Mouse (Mus musculus) ES-E14 (cell line): ENCODE measurements around the gene Cenph. TPM values are rescaled to one million over a fixed set of nuclear protein-coding genes. Genes with fewer than 3 reads are reported as not detected.
"Not testable (repeated sequence)": the region's sequence is repeated elsewhere in the genome, so short reads cannot be mapped to it uniquely, and the experiment has no call there.

Experiments used
- DNase-seq: peaks from one replicate; pipeline ENCODE4 v3.0.0-alpha.2; 2013; ENCODE audit warnings: low read depth, low spot score
- H3K27ac ChIP-seq: 2 replicates; pipeline ENCODE4 v1.5.1; 2012; ENCODE audit warnings: low read depth, mild to moderate bottlenecking, low read length, moderate library complexity, mixed read lengths; ENCODE audit not compliant: poor library complexity, insufficient read depth, severe bottlenecking
- H3K36me3 ChIP-seq: 2 replicates; pipeline ENCODE4 v1.6.1; 2012; ENCODE audit warnings: mild to moderate bottlenecking, low read length, moderate library complexity, mixed read lengths; ENCODE audit not compliant: control insufficient read depth, poor library complexity, insufficient read depth, severe bottlenecking
- H3K4me1 ChIP-seq, 2 experiments: fragments of 150-350 bp in 1 of 2; sonication (generic) in 1 of 2; 2 replicates each; pipeline ENCODE4 v1.6.1; 2012; ENCODE audit warnings: low read length in 2 of 2, mild to moderate bottlenecking in 1 of 2, mixed read lengths in 1 of 2; ENCODE audit not compliant: control insufficient read depth in 2 of 2, insufficient read depth in 2 of 2, poor library complexity in 1 of 2
- H3K4me3 ChIP-seq, 2 experiments: fragments of 150-350 bp in 1 of 2; sonication (generic) in 1 of 2; 2 replicates each; pipeline ENCODE4 v1.5.1; 2012; ENCODE audit warnings: low read length in 2 of 2, low read depth in 1 of 2, mild to moderate bottlenecking in 1 of 2, mixed read lengths in 1 of 2; ENCODE audit not compliant: insufficient read depth in 1 of 2, poor library complexity in 1 of 2, severe bottlenecking in 1 of 2
- H3K9ac ChIP-seq: 2 replicates; pipeline ENCODE4 v1.6.1; 2012; ENCODE audit warnings: low read depth, mild to moderate bottlenecking, low read length, mixed read lengths; ENCODE audit not compliant: poor library complexity, insufficient read depth, severe bottlenecking
- H3K9me3 ChIP-seq: fragments of 150-350 bp; sonication (generic); 2 replicates; pipeline ENCODE4 v1.6.1; 2012; ENCODE audit warnings: low read depth, mild to moderate bottlenecking, low read length; ENCODE audit not compliant: control insufficient read depth, insufficient read depth
- CHD2 ChIP-seq: IDR thresholded peaks from 2 replicates; pipeline ENCODE4 v1.6.1; 2014; ENCODE audit warnings: mild to moderate bottlenecking, low read depth, low read length, inconsistent platforms
- HCFC1 ChIP-seq: IDR thresholded peaks from 2 replicates; pipeline ENCODE4 v1.6.1; 2012; ENCODE audit warnings: low read length, inconsistent platforms, borderline replicate concordance; ENCODE audit not compliant: insufficient read depth
- MAFK ChIP-seq: IDR thresholded peaks from 2 replicates; pipeline ENCODE4 v1.6.1; 2014; ENCODE audit warnings: mild to moderate bottlenecking, low read depth, low read length, inconsistent platforms; ENCODE audit not compliant: insufficient read depth
- ZC3H11A ChIP-seq: IDR thresholded peaks from 2 replicates; pipeline ENCODE4 v1.6.1; 2012; ENCODE audit warnings: low read depth, mild to moderate bottlenecking, inconsistent platforms, low read length, borderline replicate concordance
- ZNF384 ChIP-seq: IDR thresholded peaks from 2 replicates; pipeline ENCODE4 v1.6.1; 2012; ENCODE audit warnings: low read depth, low read length, inconsistent platforms
- in situ Hi-C, 2 experiments: fragments of 600-800 bp; cut with MboI; formaldehyde crosslinking; loops; one replicate each; pipeline ENCODE4 v1.15.1; 2025; ENCODE audit warnings: low sequenced_read_pairs in 2 of 2, inconsistent platforms in 1 of 2; ENCODE audit not compliant: unreplicated experiment in 2 of 2
- total RNA-seq: library from RNA; depleted of rRNA; stranded (reverse); fragments of 300-350 nt; gene quantifications from 2 replicates; pipeline ENCODE4 v1.2.3, GENCODE M21; 2012

The Cenph gene
- total RNA-seq, 1 experiment: 39.9 TPM

DNA sequence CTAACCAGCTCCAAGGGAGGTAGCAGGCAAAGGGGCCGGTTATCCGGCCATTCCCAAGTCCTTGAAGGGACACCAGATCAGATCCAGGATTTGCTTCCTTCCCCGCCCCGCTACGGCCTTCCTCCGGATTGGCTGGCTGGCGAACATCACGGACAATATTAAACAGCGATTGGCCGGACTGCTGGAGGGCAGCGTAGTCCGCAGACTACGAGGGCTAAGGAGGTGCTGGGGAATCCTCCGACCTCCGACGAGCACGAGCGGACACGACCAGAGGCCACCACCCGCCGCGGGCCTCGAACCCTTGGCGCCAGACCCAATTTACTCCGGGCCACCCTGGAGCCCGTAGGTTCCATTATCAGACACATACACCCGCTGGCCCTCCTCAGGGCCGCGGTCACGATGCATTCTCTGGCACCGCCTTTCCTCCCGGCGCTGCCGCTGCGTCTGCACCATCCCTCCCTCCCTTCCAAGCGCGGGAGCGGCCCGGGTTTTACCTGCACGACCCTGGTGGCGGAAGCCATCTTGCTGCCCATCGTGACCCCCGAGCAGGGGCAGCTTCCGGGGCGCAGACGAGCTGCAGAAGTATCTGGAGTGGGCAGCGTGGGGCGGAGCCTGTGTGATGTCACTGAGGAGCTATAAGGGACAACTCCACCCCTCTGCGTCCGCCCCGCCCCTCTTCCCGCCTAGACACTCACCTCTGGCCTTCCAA lies 31.5 kb downstream of the Cenph start, which contains the start of gene Mrps36:
Gene Mrps36 (minus strand): TSS at position 624 of the 709 bp plus-strand sequence.
- in situ Hi-C loops: no loop called here
- Histone ChIP-seq H3K27ac (peak within 1 kb of the TSS; percentile 78), H3K4me3 (peak within 1 kb of the TSS; percentile 78 to 90), H3K9ac (peak within 1 kb of the TSS; percentile 91), H3K4me1 (peaks cover 2 to 7% of the 10 kb centered on the region in 2 experiments; a peak in 1 of 4 replicates), H3K36me3 (no peaks in the 10 kb centered on the region), H3K9me3 (no peaks in the 10 kb centered on the region)
- no peak for TF ChIP-seq ZC3H11A
- 0 out of 2 replicates have a peak, but pooled peaks have one; percentile 29 for TF ChIP-seq HCFC1
- peak; percentile 2; the same call in 1 of the 2 replicates for TF ChIP-seq MAFK
- TF ChIP-seq ZNF384: no peak
- no peak for TF ChIP-seq CHD2
- peak; percentile 95 for DNase-seq

DNA sequence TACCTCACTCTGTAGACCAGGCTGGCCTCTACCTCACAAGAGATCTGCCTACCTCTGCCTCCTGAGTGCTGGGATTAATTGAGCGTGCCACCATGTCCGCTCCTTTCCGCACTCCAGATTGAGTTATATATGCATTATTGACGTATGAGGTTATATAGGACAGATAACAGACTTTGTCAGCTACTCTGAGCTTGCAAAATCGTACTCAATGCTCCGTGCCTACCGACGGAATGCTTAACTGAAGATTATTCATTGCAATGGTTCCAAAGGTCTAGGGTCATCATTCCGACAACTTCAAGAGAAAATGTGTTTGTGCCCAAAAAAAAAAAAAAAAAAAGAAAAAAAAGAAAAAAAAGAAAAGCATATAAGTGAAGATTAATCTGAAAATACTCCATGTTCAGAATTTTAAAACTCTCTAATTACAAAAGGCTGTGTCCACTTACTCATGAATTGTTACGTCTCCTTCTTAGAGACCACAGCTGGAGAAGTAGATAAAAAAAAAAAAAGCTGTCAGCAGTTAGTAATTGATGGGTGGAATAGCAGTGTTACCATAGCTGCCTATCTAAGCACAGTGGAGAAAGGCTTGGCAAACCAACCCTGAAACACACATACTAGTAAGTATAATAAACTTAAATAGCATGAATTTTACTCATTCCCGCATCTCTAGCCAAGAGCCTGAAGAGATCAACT lies 32.2 kb downstream of the Cenph start:
- Histone ChIP-seq H3K36me3 (no peaks in the 10 kb centered on the region), H3K9ac (no peak overlapping the region), H3K4me1 (peaks cover 2 to 7% of the 10 kb centered on the region in 2 experiments; a peak in 1 of 4 replicates), H3K4me3 (peak overlapping the region; percentile 78 to 90), H3K27ac (no peak overlapping the region), H3K9me3 (no peaks in the 10 kb centered on the region)
- DNase-seq: no peak
- TF ChIP-seq ZNF384 (peak; percentile 94), CHD2 (no peak)
- in situ Hi-C loops: no loop called here

DNA sequence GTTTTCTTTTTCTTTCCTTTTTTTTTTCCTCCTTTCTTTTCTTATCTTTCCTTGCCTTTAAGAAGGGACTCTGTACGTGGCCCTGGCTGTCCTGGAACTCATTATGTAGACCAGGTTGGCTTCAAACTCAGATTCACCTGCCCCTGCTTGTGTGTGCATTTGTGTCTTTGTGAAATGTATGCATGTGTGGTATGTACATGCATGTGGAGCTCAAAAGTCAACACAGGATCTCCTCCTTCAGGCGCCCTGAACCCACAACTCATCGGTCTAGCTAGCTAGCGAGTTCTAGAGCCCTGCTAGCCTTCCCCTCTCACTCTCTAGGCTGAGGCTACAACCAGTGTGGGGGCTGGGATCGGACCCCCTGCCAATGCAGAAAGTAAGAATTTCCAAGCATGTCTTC lies 32.9 kb downstream of the Cenph start:
- TF ChIP-seq CHD2 (no peak), MAFK (no peak), ZNF384 (no peak), ZC3H11A (no peak), HCFC1 (no peak)
- H3K9me3 ChIP-seq: no peaks in the 10 kb centered on the region
- DNase-seq: no peak
- H3K9ac ChIP-seq: no peak overlapping the region
- H3K27ac ChIP-seq: no peak overlapping the region
- H3K36me3 ChIP-seq: no peaks in the 10 kb centered on the region
- peaks cover 2 to 7% of the 10 kb centered on the region in 2 experiments; a peak in 1 of 4 replicates for H3K4me1 ChIP-seq
- H3K4me3 ChIP-seq: no peak overlapping the region
- in situ Hi-C loops: no loop called here

DNA sequence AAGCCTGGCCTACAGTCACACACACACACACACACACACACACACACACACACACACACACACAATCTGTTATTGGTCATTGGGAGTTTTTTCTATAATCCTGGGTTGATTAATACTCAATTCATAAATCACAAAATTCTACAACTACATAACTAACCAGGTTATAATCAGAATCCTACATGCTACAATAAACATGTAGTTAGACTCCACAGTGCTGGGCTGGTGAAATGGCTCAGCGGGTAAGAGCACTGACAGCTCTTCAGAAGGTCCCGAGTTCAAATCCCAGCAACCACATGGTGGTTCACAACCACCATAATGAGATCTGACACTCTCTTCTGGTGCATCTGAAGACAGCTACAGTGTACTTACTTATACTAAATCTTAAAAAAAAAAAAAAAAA lies 42.9 kb downstream of the Cenph start:
- H3K9me3 ChIP-seq: no peaks in the 10 kb centered on the region
- no peak for DNase-seq
- H3K27ac ChIP-seq: no peak overlapping the region
- H3K9ac ChIP-seq: no peak overlapping the region
- in situ Hi-C loops: no loop called here
- no peak overlapping the region for H3K4me3 ChIP-seq
- no peak for TF ChIP-seq ZNF384
- TF ChIP-seq HCFC1: no peak
- no peak for TF ChIP-seq CHD2
- TF ChIP-seq ZC3H11A: no peak
- no peak for TF ChIP-seq MAFK
- H3K36me3 ChIP-seq: peaks cover 6% of the 10 kb centered on the region
- H3K4me1 ChIP-seq: peaks cover 1 to 2% of the 10 kb centered on the region in 2 experiments

DNA sequence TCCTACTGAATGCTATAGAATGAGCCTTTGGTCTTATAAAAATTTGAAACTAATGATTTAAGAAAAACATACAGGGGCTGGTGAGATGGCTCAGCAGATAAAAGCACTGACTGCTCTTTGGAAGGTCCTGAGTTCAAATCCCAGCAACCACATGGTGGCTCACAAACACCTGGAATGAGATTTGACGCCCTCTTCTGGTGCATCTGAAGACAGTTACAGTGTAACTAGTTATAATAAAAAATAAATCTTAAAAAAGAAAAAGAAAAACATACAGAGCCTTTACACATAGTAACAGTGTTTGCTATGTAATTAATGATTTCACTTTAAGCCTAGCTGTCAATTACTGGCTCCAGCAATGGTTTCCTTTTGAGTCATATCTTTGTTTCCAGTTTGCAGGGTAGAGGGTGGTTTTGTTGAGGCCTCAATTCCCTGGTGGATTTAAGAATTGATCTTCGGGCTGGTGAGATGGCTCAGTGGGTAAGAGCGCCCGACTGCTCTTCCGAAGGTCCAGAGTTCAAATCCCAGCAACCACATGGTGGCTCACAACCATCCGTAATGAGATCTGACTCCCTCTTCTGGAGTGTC lies 44.1 kb downstream of the Cenph start:
- H3K4me3 ChIP-seq, H3K27ac ChIP-seq, in situ Hi-C loops, H3K36me3 ChIP-seq, DNase-seq, H3K9ac ChIP-seq, H3K9me3 ChIP-seq, H3K4me1 ChIP-seq: not testable (repeated sequence)
